ENCODE assay signal across 13 mouse cellular contexts in the genomic region with DNA sequence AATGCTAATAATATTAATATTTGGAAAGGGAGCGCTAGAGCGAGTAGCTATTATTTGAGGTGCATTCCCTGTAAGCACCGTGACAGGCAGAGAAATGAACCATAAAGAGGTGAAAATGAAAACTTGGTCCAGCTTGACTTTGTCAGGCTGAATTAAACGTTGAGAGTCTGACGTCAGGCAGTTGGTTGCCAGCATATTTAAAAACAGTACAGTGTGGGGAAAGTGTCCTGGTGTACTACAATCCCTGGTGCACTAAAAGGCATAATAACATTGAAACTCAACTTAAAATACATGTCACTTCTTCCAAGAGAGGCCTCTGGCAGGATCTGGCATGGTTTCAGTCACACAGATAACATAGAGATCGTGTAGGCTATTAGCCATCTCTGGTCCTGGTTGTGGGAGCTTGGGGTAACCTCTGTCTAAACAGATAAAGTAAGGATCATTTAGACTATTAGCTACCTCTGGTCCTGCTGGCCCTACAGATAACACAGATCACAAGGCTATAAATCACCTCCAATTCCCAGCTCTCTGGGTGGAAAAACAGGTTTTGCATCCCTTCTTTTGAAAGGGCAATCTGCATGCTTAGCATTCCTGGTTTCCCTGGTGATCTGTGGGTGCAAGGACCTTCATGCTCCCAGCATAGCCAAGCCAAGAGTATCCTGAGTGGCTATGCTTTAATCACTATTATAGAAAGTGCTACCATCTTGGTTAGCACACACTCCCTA.
DNase-seq lines count a peak whose midpoint lies in the region; ATAC-seq lines count a peak whose summit lies in the region.
"Had no signal": no experiment of that assay in that cellular context is flagged by ENCODE, and none has a peak within 500 bp of the region (broad histone marks: within the 10 kb centered on the region; RNA-seq: fewer than 3 reads in every experiment).

No protein-coding gene starts in this region.

- DNase-seq in kidney, adult 8-10 months, result peak; percentile 4 to 24
- DNase-seq in kidney, postnatal 10 days, result no peak
- DNase-seq in ZHBTc4 (ENCODE audit: low read depth, low spot score), result peak; percentile 16
- peak; percentile 37 for DNase-seq in forelimb bud, embryonic 11.5 days (ENCODE audit: low read depth, low spot score)
- no peak for DNase-seq in cerebellum, adult 9-10 months
- no peak for DNase-seq in gastrocnemius, postnatal 25 days
- DNase-seq: cerebellum, adult 9-11 months; right cerebral cortex, adult 18-20 months had no signal

- peaks cover 12% of the 10 kb centered on the region; the same call in 1 of the 2 replicates for H3K4me1 ChIP-seq in stomach, embryonic 16.5 days (ENCODE audit: control insufficient read depth, insufficient read depth, low read length)
- H3K4me1 ChIP-seq: midbrain, embryonic 15.5 days had no signal

- no peak overlapping the region for H3K4me2 ChIP-seq in stomach, embryonic 16.5 days (ENCODE audit: low read depth, low read length)
- H3K4me2 ChIP-seq: heart, embryonic 11.5 days; midbrain, embryonic 15.5 days had no signal

- H3K27ac ChIP-seq in stomach, embryonic 16.5 days (ENCODE audit: low read length), result 0 out of 2 replicates have a peak overlapping the region, but pooled peaks have one; percentile 3
- H3K27ac ChIP-seq: midbrain, embryonic 15.5 days had no signal

- 21% methylated on average over 6 of the region's 6 CpGs for WGBS in stomach, embryonic 16.5 days

- no peaks in the 10 kb centered on the region for H3K36me3 ChIP-seq in stomach, embryonic 16.5 days (ENCODE audit: control insufficient read depth, insufficient read depth, low read length)
- H3K36me3 ChIP-seq: midbrain, embryonic 15.5 days had no signal

- no peak overlapping the region for H3K4me3 ChIP-seq in stomach, embryonic 16.5 days (replicated peaks; ENCODE audit: low read length)
- H3K4me3 ChIP-seq: midbrain, embryonic 15.5 days had no signal

- ATAC-seq in stomach, embryonic 16.5 days (ENCODE audit: insufficient read depth, low FRiP score), result peak; percentile 68; the same call in 1 of the 2 replicates
- ATAC-seq: hindbrain, embryonic 16.5 days; midbrain, embryonic 15.5 days had no signal

- no peaks in the 10 kb centered on the region for H3K27me3 ChIP-seq in stomach, embryonic 16.5 days (ENCODE audit: control insufficient read depth, insufficient read depth, low read length)
- H3K27me3 ChIP-seq: CH12.LX; midbrain, embryonic 15.5 days had no signal

- H3K9me3 ChIP-seq in stomach, embryonic 16.5 days (replicated peaks; ENCODE audit: control insufficient read depth, low read length), result no peaks in the 10 kb centered on the region
- H3K9me3 ChIP-seq: midbrain, embryonic 15.5 days had no signal

- H3K9ac ChIP-seq in stomach, embryonic 16.5 days (ENCODE audit: low read length), result no peak overlapping the region
- H3K9ac ChIP-seq: midbrain, embryonic 15.5 days had no signal

Comparison
In these comparisons a context has a peak if more than half of its experiments do, and no peak if none do; other contexts are left out.
1. DNase-seq: peak in kidney, adult 8-10 months (2 of 2), ZHBTc4 (single experiment) and forelimb bud, embryonic 11.5 days (single experiment); none in kidney, postnatal 10 days (single experiment), cerebellum, adult 9-10 months (single experiment) and gastrocnemius, postnatal 25 days (single experiment).